12 mouse cellular contexts compared by ENCODE assay signal in the genomic region with DNA sequence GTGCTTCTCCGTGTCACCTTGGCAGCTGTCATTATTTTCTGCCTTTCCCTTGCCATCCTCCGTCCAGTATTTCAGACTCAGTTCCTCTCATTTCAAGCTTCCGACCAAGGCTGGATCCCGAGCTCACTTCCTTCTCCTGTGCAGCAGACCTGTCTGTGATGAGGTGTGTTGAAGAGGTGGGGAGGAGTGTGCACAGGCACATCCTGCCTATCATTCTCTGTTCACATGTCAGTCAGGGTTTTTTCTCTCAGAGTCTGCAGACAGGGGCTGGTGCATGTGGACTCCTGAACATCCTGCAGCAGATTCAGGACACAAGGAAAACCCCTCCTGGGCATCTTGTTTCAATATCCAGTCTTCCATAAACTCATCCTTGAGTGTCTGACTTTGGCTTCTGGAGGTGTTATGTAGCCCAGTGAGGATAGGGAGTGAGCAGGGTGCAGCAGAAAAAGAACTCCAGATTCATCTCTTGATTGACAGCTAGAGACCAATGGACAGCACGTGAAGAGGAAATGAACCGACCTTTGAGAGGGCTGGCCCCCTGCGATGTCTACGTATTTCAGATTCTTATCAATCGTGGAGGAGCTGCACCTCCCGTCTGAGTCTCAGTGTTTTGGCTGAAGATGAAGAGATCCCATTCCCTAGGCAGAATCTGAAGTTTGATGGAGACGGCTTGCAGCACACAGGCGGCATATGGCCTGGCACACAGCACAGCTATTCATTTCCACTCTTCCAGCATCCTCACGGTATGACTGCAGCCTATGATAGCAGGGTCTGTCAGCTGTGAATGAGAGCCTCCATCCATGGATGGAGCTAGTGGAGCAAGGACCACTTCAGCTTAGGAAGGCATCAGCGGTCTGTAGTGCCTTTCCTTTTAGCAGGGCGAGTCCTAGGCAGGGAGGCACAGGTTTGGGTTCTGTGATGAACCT.
DNase-seq lines count a peak whose midpoint lies in the region; ATAC-seq lines count a peak whose summit lies in the region.
"Had no signal": no experiment of that assay in that cellular context is flagged by ENCODE, and none has a peak within 500 bp of the region (broad histone marks: within the 10 kb centered on the region; RNA-seq: fewer than 3 reads in every experiment).

No protein-coding gene starts in this region.

- ATAC-seq in hindbrain, embryonic 13.5 days (ENCODE audit: low FRiP score) = peak; percentile 60
- peak; percentile 88 for ATAC-seq in inflammation-experienced regulatory T-cells, adult 6 months

- H3K27ac ChIP-seq in hindbrain, embryonic 13.5 days = peak overlapping the region; percentile 41; the same call in 1 of the 2 replicates
- no peak overlapping the region for H3K27ac ChIP-seq in hindbrain, embryonic 10.5 days
- H3K27ac ChIP-seq: heart, embryonic 13.5 days had no signal

- DNase-seq in hindbrain, embryonic 10.5 days (ENCODE audit: low spot score) = no peak
- DNase-seq in thymus, postnatal 14 days = peak; percentile 14
- no peak for DNase-seq in thymus, postnatal 10 days (ENCODE audit: low spot score in 2 of 2)
- no peak for DNase-seq in adrenal gland, adult 8-10 months
- DNase-seq in ovary, postnatal 36 days (ENCODE audit: low spot score) = no peak
- DNase-seq: adrenal gland, adult 2 months; kidney, adult 2 months; thymus, adult 18-20 months had no signal

- H3K4me1 ChIP-seq in hindbrain, embryonic 13.5 days (replicated peaks) = peaks cover 12% of the 10 kb centered on the region
- H3K4me1 ChIP-seq in hindbrain, embryonic 10.5 days (replicated peaks) = peaks cover 6% of the 10 kb centered on the region; the same call in 1 of the 2 replicates
- H3K4me1 ChIP-seq: heart, embryonic 13.5 days had no signal

- no peaks in the 10 kb centered on the region for H3K27me3 ChIP-seq in hindbrain, embryonic 13.5 days
- H3K27me3 ChIP-seq in hindbrain, embryonic 10.5 days (ENCODE audit: insufficient read depth, poor library complexity, severe bottlenecking) = no peaks in the 10 kb centered on the region
- H3K27me3 ChIP-seq: heart, embryonic 13.5 days had no signal

- H3K36me3 ChIP-seq in hindbrain, embryonic 13.5 days = no peaks in the 10 kb centered on the region
- H3K36me3 ChIP-seq in hindbrain, embryonic 10.5 days = no peaks in the 10 kb centered on the region
- H3K36me3 ChIP-seq: heart, embryonic 13.5 days had no signal

- no peak overlapping the region for H3K4me2 ChIP-seq in hindbrain, embryonic 13.5 days
- H3K4me2 ChIP-seq: heart, embryonic 13.5 days had no signal

- H3K4me3 ChIP-seq in hindbrain, embryonic 13.5 days = no peak overlapping the region
- H3K4me3 ChIP-seq in hindbrain, embryonic 10.5 days = no peak overlapping the region
- H3K4me3 ChIP-seq: heart, embryonic 13.5 days; megakaryocyte, embryonic 14.5 days had no signal

- H3K9me3 ChIP-seq in hindbrain, embryonic 13.5 days = no peaks in the 10 kb centered on the region
- H3K9me3 ChIP-seq in hindbrain, embryonic 10.5 days = no peaks in the 10 kb centered on the region
- H3K9me3 ChIP-seq: heart, embryonic 13.5 days had no signal

- no peak overlapping the region for H3K9ac ChIP-seq in hindbrain, embryonic 13.5 days
- H3K9ac ChIP-seq: heart, embryonic 13.5 days had no signal

- WGBS in hindbrain, embryonic 13.5 days = 80% methylated on average over 15 of the region's 15 CpGs
- WGBS in hindbrain, embryonic 10.5 days = 78% methylated on average over 15 of the region's 15 CpGs
